ENCODE assay signal across 1 mouse cellular context in the genomic region with DNA sequence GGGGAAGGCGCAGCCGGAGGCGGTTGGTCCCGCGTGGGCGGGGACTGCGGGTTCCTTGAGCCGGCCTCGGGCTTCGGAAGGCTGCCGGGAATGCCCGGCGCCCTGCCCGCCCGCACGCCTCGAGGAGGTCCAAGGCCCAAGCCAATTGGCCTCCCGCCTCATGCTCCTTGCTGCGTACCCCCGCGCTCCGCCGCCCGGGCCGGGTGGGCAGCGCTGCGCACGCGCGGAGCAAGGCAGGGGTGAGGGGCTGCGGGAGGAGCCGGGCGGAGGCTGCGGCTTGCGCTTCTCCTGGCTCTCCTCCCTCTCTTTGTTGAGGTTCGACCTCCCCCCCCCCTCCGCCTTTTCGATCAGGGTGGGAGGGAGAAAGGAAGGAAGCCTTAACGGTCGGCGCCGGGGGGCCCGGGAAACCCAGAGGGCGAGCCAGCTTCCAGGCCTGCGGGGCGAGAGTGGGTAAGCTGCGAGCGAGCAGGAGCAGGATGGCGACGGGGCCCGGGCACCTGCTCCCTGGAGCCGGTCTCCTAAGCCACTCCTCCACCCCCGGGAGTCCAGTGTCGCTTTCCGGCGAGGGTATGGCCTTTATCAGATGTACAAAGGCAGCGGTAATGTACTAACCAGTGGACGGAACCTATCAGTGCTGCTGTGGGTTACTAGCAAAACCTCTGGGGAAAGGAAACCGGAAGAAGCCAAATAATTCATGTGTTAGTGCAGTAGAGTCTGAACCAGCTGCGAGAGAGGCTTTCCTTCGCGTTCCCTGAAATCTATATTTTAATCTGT.
TF ChIP-seq lines count a peak whose summit lies in the region.

No protein-coding gene starts in this region.

TF ChIP-seq in CH12.LX, 34 proteins besides CTCF, POLR2A, EP300 and RAD21 (continued from another document):
- TF ChIP-seq MAX (IDR thresholded peaks at IDR 0.05; ENCODE audit: low read length), result no peak; the same call in 1 of the 2 replicates
- TF ChIP-seq CHD2 (IDR thresholded peaks at IDR 0.05; ENCODE audit: low read length), result 0 out of 2 replicates have a peak, but pooled peaks have one; percentile 26
- peak; percentile 8; the same call in 1 of the 2 replicates for TF ChIP-seq POLR2AphosphoS2 (IDR thresholded peaks at IDR 0.05; ENCODE audit: low read depth, low read length)
- TF ChIP-seq IRF4 (IDR thresholded peaks at IDR 0.05; ENCODE audit: low read depth, low read length), result no peak
TF ChIP-seq in CH12.LX: peak in this region for 13.
